Mouse (Mus musculus) frontal cortex, adult 2 months (tissue): ENCODE results near the gene Tubgcp3. TPM values are rescaled to one million over a fixed set of nuclear protein-coding genes. Genes with fewer than 3 reads are reported as not detected.
A peak's percentile ranks its signal among the peaks of the same experiment; 100 is the strongest.
"Not testable (repeated sequence)": the region's sequence is repeated elsewhere in the genome, so short reads cannot be mapped to it uniquely, and the experiment has no call there.

Source experiments
- DNase-seq, 2 experiments: peaks; one replicate each; pipeline ENCODE4 v3.0.0; 2022; ENCODE audit warnings: low spot score in 1 of 2; ENCODE audit errors: extremely low spot score in 1 of 2
- polyA plus RNA-seq: library from polyadenylated mRNA; depleted of rRNA; stranded (reverse); fragments of >200 nt; gene quantifications from 2 replicates; pipeline ENCODE4 v1.2.3, GENCODE M21; 2012; rRNA removed

Tubgcp3 gene
- polyA plus RNA-seq: 56.2 TPM in 2 replicates

DNA sequence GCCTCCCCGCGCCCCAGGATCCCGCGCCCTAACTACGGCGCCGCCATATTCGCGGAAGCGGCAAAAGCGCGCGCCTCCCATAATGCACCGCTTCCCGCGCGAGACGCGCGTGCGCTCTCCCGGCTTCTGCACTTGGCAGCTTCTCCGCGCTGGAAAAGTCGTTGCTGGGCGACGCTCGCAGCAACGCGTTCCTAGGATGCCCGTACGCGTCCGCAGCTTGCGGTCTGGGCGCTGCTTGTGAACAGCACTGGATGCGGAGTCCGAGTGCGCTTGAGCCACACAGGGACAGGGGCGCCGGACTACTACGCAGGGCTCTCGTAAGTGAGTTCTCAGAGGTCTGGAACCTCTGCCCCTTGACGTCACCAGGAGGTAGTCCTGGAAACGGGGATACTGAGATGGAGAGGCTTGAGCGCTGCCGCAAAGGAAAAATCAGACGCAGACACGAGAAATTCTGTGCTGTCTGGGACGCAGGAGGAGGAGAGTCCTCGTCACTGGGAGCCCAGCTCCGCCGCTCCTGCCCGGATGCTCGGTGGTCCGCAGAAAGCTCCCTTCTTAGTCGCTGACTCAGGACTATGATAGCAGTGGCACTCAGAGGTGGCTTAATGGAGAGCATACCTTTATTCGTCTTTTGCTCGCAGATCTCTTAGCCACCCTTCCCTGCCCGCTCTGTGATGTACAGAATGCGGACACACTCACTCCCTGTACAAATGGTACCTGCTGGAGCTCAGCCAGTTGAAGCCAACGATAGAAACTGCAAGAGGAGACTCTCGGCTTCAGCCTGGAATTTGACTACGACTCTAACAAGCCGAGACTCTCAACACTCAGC, at the start of gene Tubgcp3:
TSS of gene Tubgcp3 (minus strand) at position 193 of the 826 bp plus-strand sequence.
- DNase-seq: peak; percentile 75 to 91

DNA sequence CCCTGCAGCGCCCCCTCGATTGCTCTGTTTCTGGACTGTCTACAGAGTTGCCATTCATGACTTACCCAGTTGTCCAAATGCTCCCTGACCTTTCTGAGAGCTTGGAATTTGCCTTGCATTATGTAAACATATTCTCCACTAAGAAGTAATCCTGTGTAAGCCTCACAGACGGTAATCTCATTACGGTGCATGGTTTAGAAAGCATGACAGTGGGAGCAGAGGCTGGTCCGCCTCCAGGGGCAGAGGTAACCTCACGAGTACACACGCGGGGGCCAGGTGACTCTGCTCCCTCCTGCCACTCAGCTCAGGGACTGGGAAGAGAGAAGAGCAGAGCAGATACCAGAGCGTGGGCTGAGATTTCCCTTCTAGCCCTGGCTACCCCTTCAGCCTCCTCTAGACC, 47.0 kb upstream of the Tubgcp3 start:
- no peak for DNase-seq

DNA sequence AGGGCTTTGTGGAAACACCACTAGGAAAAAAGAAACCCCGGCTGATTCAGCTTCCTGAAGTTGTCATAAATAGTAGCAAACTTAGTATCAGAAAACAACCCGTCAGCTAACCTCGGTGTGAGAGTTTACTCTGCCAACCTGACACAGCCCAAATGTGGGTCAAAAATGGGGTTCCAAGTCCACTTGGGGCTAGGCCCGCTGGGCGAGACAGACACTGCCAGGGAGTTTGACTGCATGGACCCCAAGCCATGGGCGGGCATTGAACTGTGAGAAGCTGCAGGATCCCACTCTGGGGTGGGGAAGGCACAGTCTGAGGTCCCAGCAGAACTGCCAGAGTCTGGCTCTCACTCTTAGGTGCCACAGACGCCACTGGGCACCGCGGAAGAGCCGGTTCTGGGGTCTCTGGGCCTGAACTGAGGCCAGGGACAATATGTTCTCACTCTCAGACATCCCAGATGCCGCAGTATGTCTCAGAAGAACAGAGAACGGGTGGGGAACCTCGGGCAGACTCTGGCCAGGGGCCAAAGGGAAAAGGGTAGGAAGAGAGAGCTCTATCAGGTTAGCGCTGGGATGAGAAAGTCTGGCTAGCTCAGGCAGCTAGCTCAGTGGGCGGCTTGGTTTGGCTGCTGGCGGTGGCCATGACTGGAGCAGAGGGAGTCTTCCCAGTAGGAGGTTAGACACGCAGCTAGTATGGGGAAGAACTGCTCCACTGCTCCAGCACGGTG, 44.0 kb upstream of the Tubgcp3 start:
- no peak for DNase-seq

DNA sequence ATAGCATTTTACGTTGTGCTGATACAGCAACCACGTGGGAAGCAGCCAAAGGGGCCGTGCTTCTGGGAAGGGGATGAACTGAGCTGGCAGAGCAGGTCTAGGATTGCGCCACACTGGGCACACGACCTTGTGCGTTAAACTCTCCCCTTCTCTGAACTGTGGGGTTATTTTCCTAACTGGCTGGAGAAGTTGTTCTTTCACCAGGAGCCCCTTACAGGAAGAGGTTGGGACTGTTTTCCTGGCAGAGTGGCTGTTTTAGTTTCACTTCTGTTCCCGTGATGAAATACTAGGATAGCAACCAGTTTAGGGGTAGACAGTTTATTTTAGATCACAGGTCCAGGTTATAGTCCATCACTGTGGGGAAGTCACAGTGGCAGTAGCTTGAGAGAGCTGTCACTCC, 39.6 kb upstream of the Tubgcp3 start:
- DNase-seq: no peak

DNA sequence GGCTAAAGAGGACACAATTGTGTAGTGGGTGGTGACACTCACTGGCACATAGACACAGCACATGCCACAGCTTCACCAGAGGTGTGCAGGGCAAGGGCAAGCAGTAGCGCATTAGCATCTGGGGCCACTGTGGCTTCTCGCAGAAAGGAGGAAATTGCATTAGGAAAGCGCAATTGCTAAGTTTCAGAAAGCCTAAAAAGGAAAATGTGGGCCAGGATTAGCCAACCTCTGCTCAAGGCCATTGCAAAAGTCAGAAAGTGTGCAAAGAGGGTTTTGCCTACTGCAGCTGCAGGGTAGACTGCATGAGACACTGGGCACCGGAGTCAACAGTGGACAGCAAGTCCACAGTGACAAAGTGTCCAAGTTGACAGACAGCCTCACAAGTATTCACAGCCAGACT, 31.5 kb upstream of the Tubgcp3 start:
- no peak for DNase-seq

DNA sequence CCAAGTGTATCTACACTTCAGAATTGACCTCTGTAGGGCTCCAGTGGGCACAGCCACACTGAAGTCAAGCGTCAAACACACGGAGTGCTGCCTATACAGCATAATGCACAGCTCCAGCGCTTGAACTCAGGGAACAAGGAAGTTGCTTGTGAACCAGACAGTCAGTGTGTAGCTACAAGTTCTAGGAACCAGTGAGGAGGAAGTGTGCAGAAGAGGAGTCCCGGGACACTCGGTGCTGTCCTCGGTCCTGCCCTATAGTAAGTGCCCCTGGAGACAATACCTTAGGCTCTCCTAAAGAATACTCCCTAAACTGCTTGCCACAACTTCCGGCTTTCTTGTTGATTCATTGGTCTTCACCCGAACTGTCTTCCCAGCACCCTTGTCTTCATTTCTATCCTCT, 30.2 kb upstream of the Tubgcp3 start:
- no peak for DNase-seq

DNA sequence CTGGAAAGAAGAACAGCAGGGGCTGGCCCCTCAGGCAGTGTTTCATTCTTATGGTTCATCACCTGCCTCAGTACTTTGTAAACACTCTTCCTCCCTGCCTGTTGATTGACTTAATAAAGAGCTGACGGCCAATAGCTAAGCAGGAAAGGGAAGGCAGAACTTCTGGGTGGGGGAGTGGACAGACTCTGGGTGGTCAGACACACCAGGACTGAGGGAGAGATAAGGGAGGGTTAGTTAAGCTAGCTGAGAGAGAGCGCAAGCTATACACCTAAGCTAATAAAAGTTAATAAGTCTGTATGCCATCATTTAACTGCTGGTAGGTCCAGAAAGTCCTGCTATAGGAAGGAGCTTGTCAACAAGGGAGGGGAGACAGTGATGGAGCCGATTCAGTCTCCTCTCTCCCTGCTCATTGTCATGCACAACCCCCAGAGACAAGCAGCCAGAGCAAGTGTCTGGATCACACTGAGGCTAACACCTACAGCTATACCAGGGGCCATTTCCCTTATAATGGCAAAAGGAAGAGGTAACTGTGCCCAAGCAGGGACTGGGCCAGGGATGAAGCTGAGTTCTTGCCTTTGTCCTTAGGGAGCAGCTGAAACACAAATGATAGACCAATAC, 26.7 kb upstream of the Tubgcp3 start:
- DNase-seq: no peak

DNA sequence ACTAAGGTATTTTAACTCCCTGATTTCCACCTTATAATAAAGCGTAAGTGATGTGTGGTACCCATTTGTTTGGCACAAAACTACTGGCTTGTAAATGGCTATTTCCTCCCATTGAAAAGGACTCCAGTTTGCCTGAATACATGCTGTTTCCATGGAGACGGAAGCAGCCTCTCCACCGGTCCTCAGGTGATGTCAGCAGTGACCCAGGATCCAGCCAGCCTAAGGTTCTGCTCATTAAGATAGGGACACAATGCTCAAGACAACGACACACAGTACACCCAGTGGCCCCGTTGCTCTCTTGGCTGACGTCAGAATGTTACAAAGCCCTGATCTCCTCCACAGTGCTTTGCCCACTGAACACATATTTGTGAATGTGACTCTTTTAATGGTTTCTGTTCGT, 16.8 kb upstream of the Tubgcp3 start:
- DNase-seq: no peak

DNA sequence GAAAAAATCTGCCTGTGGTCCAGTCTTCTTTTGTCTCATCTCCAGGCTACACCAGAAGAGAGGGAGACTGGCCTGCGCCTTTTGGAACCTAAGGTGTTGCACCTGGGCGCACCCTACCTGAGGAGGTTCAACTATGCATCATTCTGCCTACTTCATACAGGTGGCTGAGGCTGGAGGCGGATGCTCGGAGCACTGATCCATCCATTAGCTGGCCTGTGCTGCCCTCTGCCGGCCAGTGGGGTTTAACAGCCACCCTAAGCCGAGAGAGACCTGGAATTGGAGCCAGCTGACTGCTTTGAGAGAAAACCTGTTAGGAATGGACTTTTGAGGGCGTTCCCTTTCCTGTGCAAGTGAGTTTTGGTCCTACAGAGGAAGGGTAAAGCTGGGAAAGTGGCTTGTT, 5.5 kb upstream of the Tubgcp3 start:
- DNase-seq: peak; percentile 25 to 89

DNA sequence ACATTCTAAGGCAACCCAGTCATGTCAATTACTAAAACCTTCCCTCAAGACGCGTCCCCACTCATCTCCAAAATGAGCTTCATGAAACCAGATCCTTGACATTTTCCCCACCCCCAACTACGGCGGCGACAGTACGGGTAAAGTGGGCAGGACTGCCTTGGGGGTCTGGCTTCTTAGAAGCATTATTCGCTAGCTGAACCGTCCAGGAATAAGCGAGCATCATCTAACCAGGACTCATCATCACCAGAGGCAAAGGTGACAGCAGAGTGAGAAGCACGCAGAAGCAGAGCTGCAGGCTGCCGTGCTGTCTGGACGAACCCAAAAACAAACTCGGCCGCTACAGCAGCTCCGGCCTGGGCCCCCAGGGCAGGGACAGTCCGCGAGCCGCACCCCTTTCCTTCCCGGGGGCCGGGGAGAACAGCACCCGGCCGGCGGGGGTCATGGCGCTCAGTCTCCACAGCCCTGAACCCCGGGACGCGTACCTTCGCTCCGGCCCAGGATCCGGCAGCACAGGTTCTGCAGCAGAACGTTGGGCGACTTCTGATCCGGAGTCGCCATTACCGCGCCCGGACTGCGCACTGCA, 484 bp downstream of the Tubgcp3 start:
- no peak for DNase-seq

DNA sequence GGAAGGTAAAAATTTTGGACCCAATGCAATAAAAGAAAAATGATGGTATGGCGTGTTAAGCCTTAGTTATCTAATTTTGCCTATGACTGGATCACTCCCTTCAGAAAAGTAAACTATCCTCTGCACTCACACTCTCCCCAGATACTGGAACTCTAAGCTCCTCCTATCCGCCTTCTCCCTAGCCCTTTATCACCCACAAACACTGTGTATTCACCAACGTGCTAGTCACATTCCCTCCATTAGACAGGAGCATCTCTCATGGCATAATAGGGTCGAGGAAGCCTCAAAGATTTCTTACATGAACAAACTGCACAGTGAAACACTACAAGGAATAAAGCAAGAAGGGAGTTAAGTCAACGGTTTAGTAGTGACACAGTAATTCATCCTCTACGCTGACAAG, 1.1 kb downstream of the Tubgcp3 start:
- DNase-seq: no peak

DNA sequence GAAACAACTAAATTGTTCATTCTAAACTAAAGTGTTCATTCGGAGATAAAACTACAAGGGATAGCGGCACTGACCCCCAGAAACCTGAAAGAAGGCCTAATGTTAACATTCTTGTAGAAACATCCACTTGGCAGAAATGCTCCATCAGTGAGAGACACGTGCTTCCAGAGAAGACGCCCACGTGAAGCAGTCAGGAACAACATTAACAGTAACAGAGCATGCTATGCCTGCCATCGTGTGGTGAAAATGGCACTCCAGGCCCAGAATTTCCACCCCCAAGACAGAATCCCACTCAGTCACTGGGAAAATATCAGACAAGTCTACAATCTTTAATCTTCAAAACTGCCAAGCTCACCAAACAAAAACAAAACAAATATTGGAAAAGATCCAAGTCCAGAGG, 3.2 kb downstream of the Tubgcp3 start:
- DNase-seq: peak; percentile 40 to 70

DNA sequence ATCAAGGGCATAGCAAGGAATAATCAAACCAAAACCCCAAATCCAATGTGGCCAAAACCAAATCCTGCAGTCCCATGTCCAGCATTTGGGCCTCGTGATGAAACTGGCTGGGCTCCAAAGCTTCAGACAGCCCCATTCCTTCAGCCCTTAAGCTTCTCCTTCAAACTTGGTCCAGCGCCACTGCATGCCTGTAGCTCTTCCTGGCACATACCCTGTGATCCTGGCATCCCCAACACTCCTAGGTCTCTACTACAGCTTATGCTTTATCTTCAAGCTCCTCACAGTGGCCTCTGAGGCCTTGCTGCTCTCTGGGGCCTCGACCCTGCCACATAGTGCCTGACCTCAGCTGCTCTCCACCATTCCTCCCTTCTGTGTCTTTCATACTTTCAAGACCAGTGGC, 5.5 kb downstream of the Tubgcp3 start:
- not testable (repeated sequence) for DNase-seq

DNA sequence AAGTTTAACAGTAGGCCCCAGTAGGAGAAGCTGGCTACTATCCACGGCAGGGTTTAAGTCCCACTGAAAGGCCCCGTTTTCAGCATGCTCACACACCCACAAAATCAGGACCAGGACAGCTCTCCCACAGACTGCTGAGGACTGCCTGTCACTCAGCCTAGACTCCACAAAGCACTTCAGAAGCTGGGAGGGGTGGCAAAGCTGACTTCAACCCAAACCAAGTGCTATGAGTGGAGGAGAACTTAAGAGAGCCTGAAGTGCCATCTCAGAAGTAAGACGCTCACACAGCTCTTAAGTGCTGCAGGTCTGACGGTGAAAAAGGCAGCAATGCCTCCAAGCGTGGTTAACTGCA, 9.0 kb downstream of the Tubgcp3 start:
- DNase-seq: no peak

DNA sequence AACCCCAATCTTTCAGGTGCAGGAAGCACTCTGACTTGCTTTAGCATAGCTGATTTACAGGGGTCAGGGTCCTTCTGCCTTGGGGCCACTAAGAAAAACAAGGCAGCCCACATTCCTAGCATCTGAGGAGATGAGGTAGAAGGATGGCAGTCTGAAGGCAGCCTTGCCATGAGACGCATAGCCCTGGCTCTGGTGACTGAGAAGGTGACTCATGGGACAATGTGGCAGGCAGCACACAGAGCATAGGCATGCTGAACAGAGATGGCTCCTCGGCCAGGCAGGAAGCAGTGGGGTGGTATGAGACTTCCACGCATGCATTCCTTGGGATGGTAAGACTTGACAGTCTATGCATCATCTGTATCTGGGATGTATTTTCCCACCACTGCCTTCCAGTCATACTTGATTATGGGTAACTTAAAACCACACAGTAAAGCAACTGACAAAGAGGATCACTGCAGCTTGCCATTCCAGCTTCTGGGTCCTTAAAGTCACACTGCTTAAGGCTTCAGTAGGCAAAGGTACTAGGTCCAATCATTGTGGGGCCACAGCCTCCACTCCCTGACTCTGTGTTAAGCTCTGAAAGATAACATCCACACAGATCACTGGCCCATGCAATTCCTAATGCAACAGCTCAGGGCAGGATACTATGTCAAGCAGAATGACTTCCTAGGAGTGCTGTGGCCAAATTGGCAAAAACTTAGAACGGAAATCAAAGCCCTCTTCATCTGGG, 9.5 kb downstream of the Tubgcp3 start:
- no peak for DNase-seq

DNA sequence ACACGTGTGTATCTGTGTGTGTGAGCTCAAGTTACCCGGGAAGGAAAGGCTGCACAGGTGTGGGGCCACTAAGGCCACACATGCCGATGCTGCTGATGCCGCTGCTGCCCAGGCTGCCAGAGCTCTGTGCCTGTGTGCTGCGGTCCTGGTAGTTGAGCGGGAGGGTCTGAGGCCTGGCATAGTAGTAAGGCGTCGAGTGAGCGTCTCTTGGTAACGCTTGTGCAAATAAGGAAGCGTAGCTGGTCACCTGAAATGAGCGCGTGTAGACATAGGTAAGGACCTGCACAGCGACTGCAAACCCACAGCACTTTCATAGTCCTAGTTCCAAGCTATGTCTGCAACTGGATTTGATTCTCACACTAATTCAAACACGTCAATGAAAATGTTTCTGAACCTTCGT, 14.6 kb downstream of the Tubgcp3 start:
- no peak for DNase-seq

DNA sequence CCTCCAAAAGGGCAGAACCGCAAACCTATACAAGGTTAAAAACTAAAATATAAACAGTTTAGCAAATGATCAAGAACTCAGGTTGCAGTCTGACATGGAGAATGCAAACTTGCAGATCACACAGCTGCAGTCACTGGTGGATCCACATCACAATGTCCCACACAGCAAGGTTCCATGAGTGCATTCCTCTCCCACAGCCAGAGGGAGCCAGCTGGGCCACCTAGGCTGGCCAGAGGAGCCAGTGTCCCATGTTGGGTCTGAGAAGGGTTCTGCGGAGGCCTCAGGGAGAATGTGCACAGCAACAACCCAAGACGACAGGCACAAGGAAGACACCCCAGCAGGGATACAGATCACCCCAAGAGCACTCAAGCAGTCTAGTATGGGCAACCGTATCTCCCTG, 20.8 kb downstream of the Tubgcp3 start:
- DNase-seq: no peak

DNA sequence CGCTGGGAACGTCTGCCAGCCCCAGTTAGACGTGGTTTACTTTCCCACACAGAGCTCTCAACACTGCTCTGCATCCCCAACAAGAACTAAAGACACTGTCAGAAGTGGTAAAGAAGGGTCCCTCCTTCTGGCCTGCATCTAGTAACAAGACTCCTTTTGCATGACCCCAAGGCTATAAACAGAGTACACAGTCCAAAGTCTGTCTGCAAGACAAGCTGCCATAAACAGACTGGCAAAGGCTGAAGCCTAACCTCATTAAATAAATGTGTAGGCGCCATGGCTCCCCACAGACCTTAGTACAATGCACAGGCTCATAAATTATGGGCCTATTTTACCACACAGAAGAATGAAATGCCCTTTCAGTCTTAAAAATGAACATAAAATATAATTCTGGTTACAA, 21.6 kb downstream of the Tubgcp3 start:
- no peak for DNase-seq

DNA sequence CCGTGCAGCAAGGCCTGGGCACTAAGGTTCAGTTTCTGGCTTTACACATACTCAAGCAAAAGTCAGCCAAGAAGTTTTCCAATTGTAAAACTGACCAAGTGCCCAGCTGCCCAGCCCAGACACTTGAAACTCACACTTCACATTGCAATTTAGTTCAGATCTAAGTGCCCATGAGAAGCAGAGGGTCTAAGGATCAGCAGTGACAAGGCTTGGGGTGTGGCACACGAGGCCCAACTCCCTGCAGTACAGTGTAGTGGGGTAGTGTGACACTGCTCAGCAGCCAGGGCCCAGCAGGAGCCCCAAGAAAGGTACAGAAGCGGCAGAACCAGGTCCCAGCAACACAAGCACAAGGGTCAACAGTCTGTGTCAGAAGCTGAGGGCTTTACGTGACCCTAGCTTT, 23.1 kb downstream of the Tubgcp3 start:
- no peak for DNase-seq

DNA sequence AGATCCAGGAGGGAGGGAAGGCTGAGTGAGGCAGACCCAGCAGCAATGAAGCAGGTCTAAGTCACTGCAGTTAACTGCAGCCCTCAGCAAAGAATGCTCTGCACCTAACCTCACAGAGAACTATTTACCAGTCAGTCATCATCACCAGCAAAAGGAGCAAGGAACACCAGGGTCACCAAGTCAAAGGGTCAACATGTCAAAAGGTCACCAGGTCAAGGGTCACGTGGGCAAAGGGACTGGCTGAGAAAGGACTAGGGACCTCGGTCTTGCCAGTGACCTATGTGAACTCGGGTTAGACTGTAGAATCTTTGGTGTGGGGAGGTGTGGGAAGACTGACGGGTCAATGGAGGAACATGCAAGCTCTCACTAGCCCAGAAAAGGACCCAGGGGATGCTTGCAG, 25.5 kb downstream of the Tubgcp3 start:
- no peak for DNase-seq

DNA sequence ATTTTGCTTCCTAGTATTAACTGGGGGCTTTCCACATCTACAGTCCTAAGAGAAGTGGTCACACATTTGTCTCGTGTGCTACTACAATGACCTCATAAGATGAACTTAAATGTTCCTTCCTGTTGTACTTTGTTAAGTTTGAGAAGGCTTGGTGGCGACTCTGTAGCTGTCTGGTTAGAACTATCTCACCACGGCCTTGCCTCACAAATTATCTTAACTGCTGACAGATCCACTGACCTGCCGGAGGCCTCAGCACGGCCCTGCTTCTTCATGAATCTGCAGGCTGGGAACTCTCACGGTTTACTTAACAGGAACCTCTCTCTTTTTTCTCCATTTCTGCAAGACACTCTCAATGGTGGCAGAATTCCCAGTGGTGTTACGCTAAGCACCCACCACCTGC, 27.2 kb downstream of the Tubgcp3 start:
- DNase-seq: no peak
